Mouse (Mus musculus) C2C12 (cell line): ENCODE results near the gene Slc25a1. TPM values are rescaled to one million over a fixed set of nuclear protein-coding genes. Genes with fewer than 3 reads are reported as not detected.
A peak's percentile ranks its signal among the peaks of the same experiment; 100 is the strongest.

Source experiments
- H3K27me3 ChIP-seq: one replicate; pipeline ENCODE4 v1.6.1; 2011; ENCODE audit not compliant: control insufficient read depth, insufficient read depth, insufficient read length
- H3K36me3 ChIP-seq: one replicate; pipeline ENCODE4 v1.6.1; 2011; ENCODE audit not compliant: control insufficient read depth, insufficient read depth
- H3K4me3 ChIP-seq: one replicate; pipeline ENCODE4 v1.5.1; 2011; ENCODE audit warnings: mild to moderate bottlenecking, control low read depth; ENCODE audit not compliant: poor library complexity, insufficient read depth, severe bottlenecking
- H3K79me2 ChIP-seq: one replicate; pipeline ENCODE4 v1.6.1; 2011; ENCODE audit not compliant: control insufficient read depth, insufficient read depth
- H3K79me3 ChIP-seq: one replicate; pipeline ENCODE4 v1.6.1; 2011; ENCODE audit warnings: low read depth, control low read depth
- H3ac ChIP-seq: one replicate; pipeline ENCODE3; 2011; ENCODE audit warnings: low read depth; ENCODE audit not compliant: control insufficient read depth, insufficient read length
- CEBPB ChIP-seq: IDR thresholded peaks from one replicate; pipeline ENCODE4 v1.6.1; 2011; ENCODE audit warnings: low read depth, mild to moderate bottlenecking, control low read depth, moderate library complexity
- CTCF ChIP-seq: IDR thresholded peaks from one replicate; pipeline ENCODE4 v1.5.1; 2011; ENCODE audit not compliant: control insufficient read depth, insufficient read depth, insufficient read length
- FOSL1 ChIP-seq: IDR thresholded peaks from one replicate; pipeline ENCODE4 v1.8.0; 2011; ENCODE audit warnings: mild to moderate bottlenecking, low read length; ENCODE audit not compliant: poor library complexity, insufficient read depth, severe bottlenecking
- MAX ChIP-seq: IDR thresholded peaks from one replicate; pipeline ENCODE4 v1.6.1; 2011; ENCODE audit warnings: mild to moderate bottlenecking, control low read depth
- MYOD1 ChIP-seq: IDR thresholded peaks from one replicate; pipeline ENCODE4 v1.6.1; 2011; ENCODE audit warnings: low read depth; ENCODE audit not compliant: control insufficient read depth, insufficient read length
- MYOG ChIP-seq: IDR thresholded peaks from one replicate; pipeline ENCODE4 v1.6.1; 2011; ENCODE audit not compliant: control insufficient read depth, insufficient read length; ENCODE audit errors: extremely low read depth
- USF1 ChIP-seq: IDR thresholded peaks from one replicate; pipeline ENCODE4 v1.6.1; 2011; ENCODE audit warnings: low read depth, mild to moderate bottlenecking, control low read depth, moderate library complexity
- polyA plus RNA-seq: library from polyadenylated mRNA; unstranded; fragments of >200 nt; fragmentation: generic; extraction: Trizol; gene quantifications from one replicate; pipeline ENCODE4 v1.2.1, GENCODE M21; 2012; ENCODE audit warnings: missing spikeins

Slc25a1 gene
- polyA plus RNA-seq, 1 experiment, result 57.3 TPM

DNA sequence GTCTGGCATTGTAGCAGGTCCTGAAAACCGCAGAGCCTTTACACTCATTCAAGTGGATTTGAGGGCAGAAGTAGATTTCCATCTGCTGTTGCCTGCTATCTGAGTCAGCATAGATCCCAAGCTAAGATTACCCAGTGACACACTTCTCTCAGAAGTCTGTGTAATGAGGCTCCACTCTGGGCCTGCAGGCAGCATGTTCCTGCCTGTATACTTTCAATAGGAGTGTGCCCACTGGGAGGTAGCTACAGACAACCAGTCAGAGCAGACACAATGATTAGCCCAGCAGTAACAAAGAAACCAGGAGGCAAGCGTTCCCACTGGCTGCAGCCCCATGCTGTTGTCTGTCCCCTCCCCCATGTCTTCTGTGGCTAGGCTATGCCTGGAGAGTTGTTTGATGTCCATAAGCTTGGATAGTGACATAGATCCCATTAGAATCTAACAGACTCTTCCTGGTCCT lies 21.4 kb upstream of the Slc25a1 start:
- Histone ChIP-seq H3K36me3 (no peaks in the 10 kb centered on the region), H3K27me3 (peaks cover 5% of the 10 kb centered on the region), H3ac (no peak overlapping the region), H3K79me3 (no peaks in the 10 kb centered on the region), H3K79me2 (no peaks in the 10 kb centered on the region), H3K4me3 (no peak overlapping the region)
- TF ChIP-seq MYOG (no peak), MAX (no peak), USF1 (no peak), CEBPB (no peak), CTCF (no peak), FOSL1 (no peak), MYOD1 (no peak)

DNA sequence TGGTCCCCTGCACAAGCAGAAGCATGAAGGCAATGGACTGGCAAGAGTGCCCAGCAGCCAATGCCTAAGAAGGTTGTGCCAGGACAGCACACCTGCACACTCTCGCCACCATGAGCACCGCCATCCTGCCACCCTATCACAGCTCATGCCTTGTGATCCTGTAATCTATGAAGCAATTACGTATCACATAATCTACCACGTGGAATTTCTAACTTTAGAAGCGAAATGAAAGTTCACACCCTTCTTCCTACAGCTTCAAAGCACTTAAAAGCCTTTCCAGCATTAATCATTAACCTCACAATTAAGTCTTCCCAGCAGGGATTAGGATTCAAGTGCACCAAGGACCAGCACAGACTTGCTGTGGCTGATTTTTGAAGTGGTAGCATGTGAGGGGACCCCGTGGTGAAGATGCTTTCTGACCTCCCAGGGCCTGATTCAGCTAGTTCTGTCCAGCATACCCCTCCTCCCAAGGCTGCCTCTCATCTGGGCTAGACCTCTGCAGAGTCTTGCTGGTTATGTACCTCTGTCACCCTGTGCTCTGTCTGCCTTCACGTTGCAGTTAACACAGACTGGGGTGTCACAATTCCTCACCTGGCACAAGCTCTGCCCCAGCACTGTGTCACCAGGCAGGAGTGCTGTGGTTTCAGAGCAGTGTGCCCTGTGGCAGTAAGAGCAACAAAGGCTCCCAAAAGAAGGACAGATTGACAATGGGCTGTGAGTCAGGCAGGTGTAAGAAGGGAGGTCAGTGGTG lies 17.2 kb upstream of the Slc25a1 start:
- peaks cover 5% of the 10 kb centered on the region for H3K27me3 ChIP-seq
- H3ac ChIP-seq, result no peak overlapping the region
- TF ChIP-seq USF1 (no peak), FOSL1 (no peak), CEBPB (no peak), MAX (no peak), MYOG (no peak), MYOD1 (no peak), CTCF (no peak)
- no peaks in the 10 kb centered on the region for H3K79me3 ChIP-seq
- no peaks in the 10 kb centered on the region for H3K79me2 ChIP-seq
- no peaks in the 10 kb centered on the region for H3K36me3 ChIP-seq
- no peak overlapping the region for H3K4me3 ChIP-seq

DNA sequence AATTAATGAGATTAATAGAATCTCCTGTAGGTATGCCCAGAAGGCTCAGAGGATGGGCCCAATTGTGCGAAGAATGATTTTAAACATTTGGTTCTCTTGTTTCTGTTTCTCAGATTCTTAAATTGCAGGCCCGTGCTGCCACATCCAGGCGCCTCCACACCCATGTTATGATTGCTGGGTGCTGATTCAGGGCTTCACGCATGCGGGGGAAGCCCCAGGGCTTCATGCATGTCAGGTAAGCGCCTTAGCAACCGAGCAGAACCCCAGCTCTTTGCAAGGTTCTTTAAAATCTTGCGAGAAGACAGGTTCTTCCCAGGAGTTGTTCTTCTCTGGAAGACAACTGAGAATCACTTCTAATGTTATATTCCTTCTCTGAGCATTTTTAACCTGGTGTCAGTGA lies 15.4 kb upstream of the Slc25a1 start:
- no peaks in the 10 kb centered on the region for H3K79me3 ChIP-seq
- no peak overlapping the region for H3K4me3 ChIP-seq
- H3K79me2 ChIP-seq, result no peaks in the 10 kb centered on the region
- no peaks in the 10 kb centered on the region for H3K36me3 ChIP-seq
- TF ChIP-seq MYOG (no peak), USF1 (no peak), CEBPB (no peak), MAX (no peak)
- H3K27me3 ChIP-seq, result peaks cover 5% of the 10 kb centered on the region
- H3ac ChIP-seq, result no peak overlapping the region

DNA sequence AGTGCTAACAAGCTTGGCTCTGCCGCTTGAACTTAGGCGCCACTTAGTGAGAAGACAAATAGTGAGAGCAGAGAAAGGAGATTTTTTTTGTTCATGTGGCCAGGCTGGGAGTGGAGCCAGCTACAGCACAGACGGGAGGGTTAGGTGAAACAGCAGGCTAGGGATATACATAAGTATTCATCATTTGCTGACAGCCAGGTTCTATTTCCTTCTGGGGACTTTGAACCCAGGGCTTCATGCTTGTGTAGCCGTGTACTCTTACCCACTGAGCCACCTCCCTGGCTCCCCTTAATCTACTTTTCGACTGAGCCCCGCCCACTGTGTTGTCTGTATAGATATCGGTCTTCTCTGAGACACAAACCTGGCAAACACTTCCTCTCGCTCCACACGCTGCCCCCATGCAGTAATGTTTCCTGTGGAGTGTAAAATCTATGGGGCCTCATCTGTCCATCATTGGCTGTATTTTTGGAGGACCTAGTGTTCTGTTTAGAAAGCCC lies 11.3 kb upstream of the Slc25a1 start:
- Histone ChIP-seq H3K79me3 (no peaks in the 10 kb centered on the region), H3K36me3 (no peaks in the 10 kb centered on the region), H3ac (no peak overlapping the region), H3K79me2 (no peaks in the 10 kb centered on the region), H3K27me3 (peaks cover 33% of the 10 kb centered on the region), H3K4me3 (no peak overlapping the region)
- TF ChIP-seq MYOD1 (no peak), CTCF (no peak), CEBPB (no peak), FOSL1 (no peak), USF1 (no peak), MAX (no peak), MYOG (no peak)

DNA sequence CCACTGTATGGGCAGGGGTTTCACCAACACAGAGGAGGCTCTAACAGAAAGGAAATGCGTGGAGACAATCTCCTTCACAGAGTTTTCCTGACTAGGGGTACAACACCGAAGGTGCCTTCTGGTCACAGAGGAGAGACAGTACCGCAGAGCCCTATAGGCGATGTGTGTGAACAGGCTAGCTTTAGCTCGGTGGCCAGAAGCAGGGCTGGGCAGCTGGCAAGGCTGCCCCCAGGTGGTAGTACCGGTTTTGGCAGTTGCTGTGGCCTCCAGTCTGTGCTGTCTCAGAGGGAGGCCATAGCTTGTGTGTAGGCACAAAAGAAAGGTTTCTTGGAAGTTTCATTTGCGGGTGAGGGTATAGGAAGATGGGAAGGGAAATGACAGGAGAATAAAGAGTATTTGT lies 10.8 kb upstream of the Slc25a1 start:
- Histone ChIP-seq H3K36me3 (no peaks in the 10 kb centered on the region), H3K79me3 (no peaks in the 10 kb centered on the region), H3K27me3 (peaks cover 38% of the 10 kb centered on the region), H3ac (no peak overlapping the region), H3K79me2 (no peaks in the 10 kb centered on the region), H3K4me3 (no peak overlapping the region)
- TF ChIP-seq USF1, result no peak
- TF ChIP-seq CTCF, result peak; percentile 80

DNA sequence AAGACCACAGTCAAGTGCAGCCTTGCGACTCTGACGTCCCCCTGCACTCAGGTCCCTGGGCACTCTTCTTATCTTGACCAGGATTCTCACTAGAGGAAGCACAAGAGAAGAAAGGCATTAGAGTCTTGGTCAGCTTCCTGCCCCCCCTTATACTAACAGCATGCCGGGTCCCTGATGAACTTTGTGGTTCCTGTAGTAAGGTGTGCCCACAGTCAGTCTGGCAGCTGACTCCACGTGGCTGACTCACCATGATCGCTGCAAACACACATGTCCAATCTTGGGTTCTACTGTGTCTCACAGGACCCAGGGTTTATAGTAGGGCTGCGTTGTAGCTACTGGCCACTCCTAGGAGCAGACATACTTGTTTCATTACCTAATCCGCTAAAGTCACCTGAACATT lies 10.2 kb upstream of the Slc25a1 start:
- TF ChIP-seq CTCF (no peak), FOSL1 (no peak), MYOD1 (no peak), CEBPB (no peak), USF1 (no peak), MYOG (no peak), MAX (no peak)

More for the DNA sequence above, 10.2 kb upstream of the Slc25a1 start:
- Histone ChIP-seq H3K36me3 (no peaks in the 10 kb centered on the region), H3K4me3 (no peak overlapping the region), H3K27me3 (peaks cover 45% of the 10 kb centered on the region), H3ac (no peak overlapping the region), H3K79me3 (no peaks in the 10 kb centered on the region), H3K79me2 (no peaks in the 10 kb centered on the region)
